Mouse (Mus musculus) lung, adult 2 months (tissue): ENCODE measurements around the gene Lmna.

Experiments used
- CTCF ChIP-seq: fragments of 200-500 bp; IDR thresholded peaks from 2 replicates; pipeline ENCODE4 v1.5.1; 2011; ENCODE audit warnings: mild to moderate bottlenecking, low read length, control low read depth; ENCODE audit not compliant: insufficient read depth
- POLR2A ChIP-seq: fragments of 200-500 bp; IDR thresholded peaks from 2 replicates; pipeline ENCODE4 v1.6.1; 2011; ENCODE audit warnings: low read depth, mild to moderate bottlenecking, control low read depth, low read length, borderline replicate concordance; ENCODE audit errors: extremely low read depth

DNA sequence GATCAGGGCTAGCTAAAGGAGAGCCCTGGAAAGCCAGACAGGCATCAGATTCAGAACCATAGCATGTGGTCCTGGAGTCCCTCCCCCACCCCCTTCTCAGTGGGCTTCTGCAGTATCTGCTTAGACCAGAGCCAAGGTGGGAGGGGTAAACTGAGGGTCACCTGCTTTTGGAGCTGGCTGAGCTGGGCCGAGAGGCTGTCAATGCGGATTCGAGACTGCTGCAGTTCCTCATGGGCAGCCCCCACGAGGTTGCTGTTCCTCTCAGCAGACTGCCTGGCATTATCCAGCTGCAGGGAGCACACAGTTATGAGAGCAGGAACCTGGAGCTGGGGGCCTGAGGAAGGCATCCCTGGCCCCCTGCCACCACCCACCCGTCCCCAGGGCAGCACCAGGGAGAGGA, 23.7 kb downstream of the Lmna start:
- TF ChIP-seq CTCF (no peak), POLR2A (no peak)
